Comparison of ENCODE assay signal across 9 mouse cellular contexts in genomic region chr9:61756801-61757342, GRCm38 (mm10).
DNase-seq lines count a peak whose midpoint lies in the region; ATAC-seq lines count a peak whose summit lies in the region.
"Had no signal": no experiment of that assay in that cellular context is flagged by ENCODE, and none has a peak within 500 bp of the region (broad histone marks: within the 10 kb centered on the region; RNA-seq: fewer than 3 reads in every experiment).

No protein-coding gene starts in this region.

- no peak overlapping the region for H3K4me3 ChIP-seq in forebrain, embryonic 11.5 days (ENCODE audit: low read depth, low read length)
- H3K4me3 ChIP-seq in forebrain, embryonic 10.5 days = no peak overlapping the region
- no peak overlapping the region for H3K4me3 ChIP-seq in neural tube, embryonic 11.5 days (ENCODE audit: low read depth, low read length)
- H3K4me3 ChIP-seq in midbrain, embryonic 15.5 days = no peak overlapping the region

- no peak overlapping the region for H3K9ac ChIP-seq in forebrain, embryonic 11.5 days (ENCODE audit: low read length)
- H3K9ac ChIP-seq in neural tube, embryonic 11.5 days (ENCODE audit: low read length) = no peak overlapping the region
- H3K9ac ChIP-seq in midbrain, embryonic 15.5 days = no peak overlapping the region

- no peak; the same call in 1 of the 2 replicates for ATAC-seq in forebrain, embryonic 11.5 days (replicated peaks; ENCODE audit: low FRiP score)
- peak; percentile 58 for ATAC-seq in neural tube, embryonic 11.5 days (ENCODE audit: insufficient read depth, low FRiP score, low TSS enrichment)
- peak; percentile 82 for ATAC-seq in midbrain, embryonic 15.5 days (replicated peaks)
- ATAC-seq in granulocyte monocyte progenitor cell, adult 5-6 weeks (replicated peaks; ENCODE audit: poor library complexity, severe bottlenecking) = no peak

- H3K36me3 ChIP-seq in forebrain, embryonic 11.5 days (ENCODE audit: control insufficient read depth, insufficient read depth, low read length) = no peaks in the 10 kb centered on the region
- no peaks in the 10 kb centered on the region for H3K36me3 ChIP-seq in forebrain, embryonic 10.5 days (replicated peaks)
- H3K36me3 ChIP-seq in neural tube, embryonic 11.5 days (ENCODE audit: control insufficient read depth, insufficient read depth, low read length) = no peaks in the 10 kb centered on the region
- H3K36me3 ChIP-seq in midbrain, embryonic 15.5 days (replicated peaks) = no peaks in the 10 kb centered on the region

- no peaks in the 10 kb centered on the region for H3K27me3 ChIP-seq in forebrain, embryonic 11.5 days (ENCODE audit: control insufficient read depth, insufficient read depth, low read length)
- H3K27me3 ChIP-seq in forebrain, embryonic 10.5 days (ENCODE audit: poor library complexity, severe bottlenecking) = peaks cover 15% of the 10 kb centered on the region; the same call in 1 of the 2 replicates
- no peaks in the 10 kb centered on the region for H3K27me3 ChIP-seq in neural tube, embryonic 11.5 days (ENCODE audit: control insufficient read depth, insufficient read depth, low read length)
- H3K27me3 ChIP-seq in midbrain, embryonic 15.5 days (replicated peaks) = no peaks in the 10 kb centered on the region

- WGBS in forebrain, embryonic 11.5 days = 77% methylated on average over 24 of the region's 24 CpGs
- WGBS in forebrain, embryonic 10.5 days = 90% methylated on average over 24 of the region's 24 CpGs
- WGBS in neural tube, embryonic 11.5 days = 76% methylated on average over 24 of the region's 24 CpGs
- WGBS in midbrain, embryonic 15.5 days = 26% methylated on average over 24 of the region's 24 CpGs

- no peak overlapping the region for H3K27ac ChIP-seq in forebrain, embryonic 11.5 days (ENCODE audit: low read depth, low read length)
- H3K27ac ChIP-seq in forebrain, embryonic 10.5 days = no peak overlapping the region
- H3K27ac ChIP-seq in neural tube, embryonic 11.5 days (ENCODE audit: low read depth, low read length) = no peak overlapping the region
- peak overlapping the region; percentile 57 for H3K27ac ChIP-seq in midbrain, embryonic 15.5 days

- H3K4me1 ChIP-seq in forebrain, embryonic 11.5 days (replicated peaks; ENCODE audit: control insufficient read depth, insufficient read depth, low read length) = peaks cover 6% of the 10 kb centered on the region; the same call in 1 of the 2 replicates
- peaks cover 28% of the 10 kb centered on the region for H3K4me1 ChIP-seq in forebrain, embryonic 10.5 days
- H3K4me1 ChIP-seq in neural tube, embryonic 11.5 days (ENCODE audit: control insufficient read depth, insufficient read depth, low read length) = peaks cover 6% of the 10 kb centered on the region
- H3K4me1 ChIP-seq in midbrain, embryonic 15.5 days = peaks cover 30% of the 10 kb centered on the region

- DNase-seq in forebrain, embryonic 11.5 days (ENCODE audit: low spot score) = peak; percentile 55
- no peak for DNase-seq in forebrain, embryonic 10.5 days (ENCODE audit: extremely low spot score, low spot score)
- peak; percentile 47 for DNase-seq in neural tube, embryonic 11.5 days (ENCODE audit: low spot score)
- DNase-seq in neural tube, embryonic 10.5 days (ENCODE audit: extremely low spot score, low spot score) = no peak
- no peak for DNase-seq in adipocyte (ENCODE audit: low spot score)
- DNase-seq in testis, postnatal 10 days (ENCODE audit: low spot score) = no peak
- DNase-seq: heart, postnatal 14 days had no signal

- H3K4me2 ChIP-seq in forebrain, embryonic 11.5 days (ENCODE audit: low read depth, low read length, severe bottlenecking) = no peak overlapping the region
- no peak overlapping the region for H3K4me2 ChIP-seq in neural tube, embryonic 11.5 days (ENCODE audit: low read depth)
- peak overlapping the region; percentile 25 for H3K4me2 ChIP-seq in midbrain, embryonic 15.5 days

- no peaks in the 10 kb centered on the region for H3K9me3 ChIP-seq in forebrain, embryonic 11.5 days (ENCODE audit: control insufficient read depth, low read length)
- H3K9me3 ChIP-seq in forebrain, embryonic 10.5 days = no peaks in the 10 kb centered on the region
- H3K9me3 ChIP-seq in neural tube, embryonic 11.5 days (ENCODE audit: control insufficient read depth, low read length) = no peaks in the 10 kb centered on the region
- H3K9me3 ChIP-seq in midbrain, embryonic 15.5 days = no peaks in the 10 kb centered on the region

Comparison
In these comparisons a context has a peak if more than half of its experiments do, and no peak if none do; other contexts are left out.
1. DNase-seq: peak in forebrain, embryonic 11.5 days (single experiment) and neural tube, embryonic 11.5 days (single experiment); none in forebrain, embryonic 10.5 days (single experiment), neural tube, embryonic 10.5 days (single experiment), adipocyte (single experiment) and testis, postnatal 10 days (single experiment).
2. ATAC-seq: peak in neural tube, embryonic 11.5 days (single experiment) and midbrain, embryonic 15.5 days (single experiment); none in forebrain, embryonic 11.5 days (single experiment) and granulocyte monocyte progenitor cell, adult 5-6 weeks (single experiment).